Mouse (Mus musculus): Measurements from ENCODE around the gene Vps39. TPM values are rescaled to one million over a fixed set of nuclear protein-coding genes. Genes with fewer than 3 reads are reported as not detected.
A peak's percentile ranks its signal among the peaks of the same experiment; 100 is the strongest.

The Vps39 gene
- 17.4 and 19.2 TPM in 2 replicates for polyA plus RNA-seq (2016; fragmentation: Nextera tagmentation; extraction: Ambion mirVana)

DNA sequence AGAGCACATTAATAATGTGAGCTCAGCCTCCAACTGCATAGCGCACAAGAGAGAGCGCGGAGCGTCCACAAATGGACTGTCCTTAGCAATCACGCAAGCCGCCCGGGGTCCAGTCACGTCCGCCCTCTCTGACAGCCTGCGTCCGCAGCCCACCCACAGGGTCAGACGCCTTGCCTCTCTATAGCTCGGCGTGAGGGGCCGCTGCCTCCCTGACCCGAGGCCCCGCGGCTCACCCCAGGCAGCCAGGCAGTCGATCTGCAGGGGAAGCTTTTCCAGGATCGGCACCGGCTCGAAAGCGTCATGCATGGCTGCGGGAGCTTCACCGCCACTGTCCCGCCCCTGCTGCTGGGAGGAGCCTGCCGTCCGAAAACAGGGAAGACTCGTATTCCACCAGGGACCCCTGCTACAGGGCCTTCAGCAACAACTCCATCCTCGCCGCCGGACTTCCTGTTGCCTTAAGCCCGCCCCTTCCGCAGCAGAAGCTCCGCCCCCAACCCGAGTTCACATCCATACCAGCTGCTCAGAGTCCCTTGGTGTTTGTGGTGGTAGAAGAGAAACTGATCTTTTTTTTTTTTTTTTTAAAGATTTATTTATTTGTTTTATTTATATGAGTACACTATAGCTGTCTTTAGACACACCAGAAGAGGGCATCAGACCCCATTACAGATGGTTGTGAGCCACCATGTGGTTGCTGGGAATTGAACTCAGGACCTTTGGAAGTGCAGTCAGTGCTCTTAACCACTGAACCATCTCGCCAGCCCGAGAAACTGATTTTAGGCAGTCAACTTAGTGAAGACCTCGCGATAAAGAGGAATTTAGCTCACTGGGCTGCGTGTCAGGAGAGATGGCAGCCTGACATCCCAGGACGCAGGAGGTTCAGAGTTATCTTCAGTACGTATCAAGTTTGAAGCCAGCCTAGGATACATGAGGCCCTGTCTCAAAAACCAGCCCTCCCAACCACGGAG lies at the start of gene Vps39:
Gene Vps39 (minus strand): TSS at position 456 of the 965 bp plus-strand sequence.
- WGBS, result 10% methylated on average over 44 of the region's 44 CpGs
- DNase-seq (ENCODE audit: low spot score), result peak; percentile 95
- H3K9me3 ChIP-seq, result no peaks in the 10 kb centered on the region
- H3K36me3 ChIP-seq, result peaks cover 47% of the 10 kb centered on the region
- H3K27me3 ChIP-seq (ENCODE audit: insufficient read depth, poor library complexity, severe bottlenecking), result no peaks in the 10 kb centered on the region
- peak within 1 kb of the TSS; percentile 91 for H3K27ac ChIP-seq
- peaks cover 16% of the 10 kb centered on the region for H3K4me1 ChIP-seq
- peak within 1 kb of the TSS; percentile 96 for H3K4me3 ChIP-seq

DNA sequence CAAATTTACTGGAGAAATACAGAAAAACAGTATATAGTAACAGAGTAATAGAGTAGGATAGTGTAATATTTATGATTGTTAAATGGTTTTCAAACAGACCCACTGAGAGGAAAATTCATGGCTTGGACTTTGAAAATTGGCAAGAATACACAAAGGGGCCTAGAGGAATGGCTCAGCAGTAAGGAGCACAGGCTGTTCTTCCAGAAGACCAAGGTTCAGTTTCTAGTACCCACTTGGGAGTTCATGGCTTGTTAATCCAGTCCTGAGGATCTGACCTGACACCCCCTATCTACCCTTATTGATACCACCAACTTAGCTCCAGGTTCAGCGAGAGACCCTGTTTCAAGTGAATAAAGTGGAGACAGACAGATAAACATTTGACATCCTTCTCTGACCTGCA lies 45.0 kb upstream of the Vps39 start:
- WGBS, result 83% methylated on average over 1 of the region's 1 CpGs
- no peak overlapping the region for H3K4me3 ChIP-seq
- peaks cover 5% of the 10 kb centered on the region; the same call in 1 of the 2 replicates for H3K4me1 ChIP-seq
- DNase-seq (ENCODE audit: low spot score), result no peak
- H3K27ac ChIP-seq, result no peak overlapping the region
- H3K27me3 ChIP-seq (ENCODE audit: insufficient read depth, poor library complexity, severe bottlenecking), result no peaks in the 10 kb centered on the region
- peaks cover 45% of the 10 kb centered on the region for H3K36me3 ChIP-seq
- no peaks in the 10 kb centered on the region for H3K9me3 ChIP-seq

DNA sequence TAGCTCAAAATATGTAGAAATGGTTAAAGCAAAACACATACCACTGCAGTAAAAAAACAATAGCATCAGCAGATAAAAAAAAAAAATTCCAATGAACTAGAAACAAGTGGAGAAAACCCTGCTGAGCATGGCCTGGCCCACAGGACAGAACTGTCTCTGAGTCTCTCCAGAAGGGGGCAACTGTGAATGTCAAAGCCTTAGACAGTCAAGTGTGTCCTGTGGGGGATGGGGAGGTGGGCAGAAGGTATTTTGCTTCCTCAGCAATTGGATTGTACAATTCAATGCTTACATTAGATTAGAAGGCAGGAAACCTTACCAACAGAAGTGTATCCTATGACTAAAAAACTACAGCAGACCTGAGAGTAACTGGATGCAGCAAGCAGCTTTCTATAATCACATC lies 39.5 kb upstream of the Vps39 start:
- no peak for DNase-seq (ENCODE audit: low spot score)
- Histone ChIP-seq H3K4me1 (no peaks in the 10 kb centered on the region), H3K36me3 (peaks cover 78% of the 10 kb centered on the region), H3K4me3 (no peak overlapping the region), H3K27ac (no peak overlapping the region), H3K27me3 (ENCODE audit: insufficient read depth, poor library complexity, severe bottlenecking) (no peaks in the 10 kb centered on the region), H3K9me3 (no peaks in the 10 kb centered on the region)

- Histone ChIP-seq H3K27ac (no peak overlapping the region), H3K27me3 (ENCODE audit: insufficient read depth, poor library complexity, severe bottlenecking) (no peaks in the 10 kb centered on the region), H3K4me3 (no peak overlapping the region), H3K36me3 (peaks cover 69% of the 10 kb centered on the region), H3K9me3 (no peaks in the 10 kb centered on the region), H3K4me1 (no peaks in the 10 kb centered on the region)
- no peak for DNase-seq (ENCODE audit: low spot score)
- WGBS, result 87% methylated on average over 1 of the region's 1 CpGs
These were observed 38.0 kb upstream of the Vps39 start for GRCm38 (mm10) chr2:120390934-120391333.

DNA sequence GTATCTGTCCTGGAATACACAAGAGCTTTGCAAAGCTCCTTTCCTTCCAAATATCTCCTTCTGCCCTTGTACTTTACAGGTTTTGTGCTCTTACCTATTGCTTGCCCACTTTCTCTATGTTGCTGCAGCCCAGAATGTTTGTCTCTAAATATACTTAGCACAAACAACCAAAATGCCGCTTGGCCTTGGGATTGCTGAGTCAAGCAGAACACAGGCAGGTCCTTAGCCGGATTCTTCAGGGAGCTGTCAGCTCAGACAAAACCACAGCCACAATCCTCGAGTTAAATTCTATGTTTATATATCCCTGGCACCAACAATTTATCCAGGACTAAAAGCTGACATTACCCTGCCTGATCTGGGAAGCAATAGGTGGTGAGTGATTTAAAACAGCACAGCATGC lies 36.4 kb upstream of the Vps39 start:
- Histone ChIP-seq H3K36me3 (peaks cover 69% of the 10 kb centered on the region), H3K27me3 (ENCODE audit: insufficient read depth, poor library complexity, severe bottlenecking) (no peaks in the 10 kb centered on the region), H3K27ac (no peak overlapping the region), H3K4me3 (no peak overlapping the region), H3K9me3 (no peaks in the 10 kb centered on the region), H3K4me1 (no peaks in the 10 kb centered on the region)
- WGBS, result 74% methylated on average over 3 of the region's 3 CpGs
- no peak for DNase-seq (ENCODE audit: low spot score)

DNA sequence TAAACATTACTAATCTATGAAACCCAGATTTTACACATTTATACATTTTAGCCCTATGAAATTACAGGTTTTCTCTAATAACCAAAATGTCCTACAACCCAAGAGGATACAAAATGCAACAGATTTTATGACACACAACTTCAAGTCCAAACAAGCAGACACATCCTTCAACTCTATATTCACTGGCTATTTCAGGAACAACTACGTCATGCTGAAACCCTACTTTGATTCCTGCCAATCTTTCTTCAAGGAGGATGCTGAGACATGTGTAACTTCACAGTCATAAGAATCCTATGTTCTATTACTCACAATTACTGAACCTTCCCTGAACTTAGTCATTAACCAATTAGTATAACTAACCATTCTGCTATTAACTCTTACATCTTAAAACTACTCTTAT lies 34.4 kb upstream of the Vps39 start:
- 84% methylated on average over 1 of the region's 1 CpGs for WGBS
- Histone ChIP-seq H3K27me3 (ENCODE audit: insufficient read depth, poor library complexity, severe bottlenecking) (no peaks in the 10 kb centered on the region), H3K4me3 (no peak overlapping the region), H3K36me3 (peaks cover 70% of the 10 kb centered on the region), H3K27ac (no peak overlapping the region), H3K9me3 (no peaks in the 10 kb centered on the region), H3K4me1 (no peaks in the 10 kb centered on the region)
- DNase-seq (ENCODE audit: low spot score), result no peak

- Histone ChIP-seq H3K36me3 (peaks cover 76% of the 10 kb centered on the region), H3K27ac (no peak overlapping the region), H3K4me1 (no peaks in the 10 kb centered on the region), H3K27me3 (ENCODE audit: insufficient read depth, poor library complexity, severe bottlenecking) (no peaks in the 10 kb centered on the region), H3K4me3 (no peak overlapping the region), H3K9me3 (no peaks in the 10 kb centered on the region)
- DNase-seq (ENCODE audit: low spot score), result no peak
- 90% methylated on average over 1 of the region's 1 CpGs for WGBS
These were observed 33.3 kb upstream of the Vps39 start for GRCm38 (mm10) chr2:120386264-120386663.

- no peak for DNase-seq (ENCODE audit: low spot score)
- Histone ChIP-seq H3K4me3 (no peak overlapping the region), H3K36me3 (peaks cover 75% of the 10 kb centered on the region), H3K27ac (no peak overlapping the region), H3K4me1 (no peaks in the 10 kb centered on the region), H3K9me3 (no peaks in the 10 kb centered on the region), H3K27me3 (ENCODE audit: insufficient read depth, poor library complexity, severe bottlenecking) (no peaks in the 10 kb centered on the region)
- 95% methylated on average over 4 of the region's 4 CpGs for WGBS
These were observed 20.9 kb upstream of the Vps39 start for GRCm38 (mm10) chr2:120373858-120374257.

DNA sequence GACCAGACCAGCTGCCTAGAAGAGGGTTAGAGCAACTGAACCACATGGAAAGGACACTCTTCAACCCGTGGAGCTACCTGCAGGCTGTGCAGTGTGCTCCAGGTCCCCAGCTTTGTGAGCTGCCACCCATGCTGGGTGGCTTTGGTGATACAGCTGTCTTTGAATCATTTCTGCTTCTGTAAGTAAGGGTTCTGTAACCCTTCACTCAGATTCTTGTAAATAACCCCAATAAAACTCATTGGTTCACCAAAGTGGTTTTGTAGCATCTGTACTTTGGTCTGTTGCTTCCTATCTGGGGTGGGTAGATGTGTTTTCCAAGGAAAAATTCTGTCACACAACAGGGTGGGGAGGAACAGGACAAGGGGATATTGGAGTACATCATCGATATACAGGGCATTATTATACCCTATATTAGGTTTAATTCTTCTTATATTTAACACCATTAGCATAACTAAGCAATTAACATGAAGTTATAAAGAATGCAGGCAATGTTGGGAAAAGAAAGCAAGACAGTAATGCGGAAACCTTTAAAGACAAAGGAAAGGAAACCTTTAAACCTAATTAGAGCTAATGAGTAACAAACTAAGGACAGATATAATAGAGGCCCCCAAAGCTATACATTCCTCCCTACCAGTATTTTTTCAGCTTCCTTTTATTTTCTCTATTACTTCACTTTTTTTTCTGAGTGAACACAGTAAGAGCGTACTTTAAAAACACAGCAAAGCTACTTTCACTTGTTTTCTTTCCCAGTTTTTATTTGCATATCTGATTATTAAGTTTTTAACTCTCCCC lies 14.7 kb upstream of the Vps39 start:
- no peaks in the 10 kb centered on the region for H3K4me1 ChIP-seq
- no peak overlapping the region for H3K27ac ChIP-seq
- no peaks in the 10 kb centered on the region for H3K27me3 ChIP-seq (ENCODE audit: insufficient read depth, poor library complexity, severe bottlenecking)
- no peak overlapping the region for H3K4me3 ChIP-seq
- H3K9me3 ChIP-seq, result no peaks in the 10 kb centered on the region
- DNase-seq (ENCODE audit: low spot score), result no peak
- 95% methylated on average over 4 of the region's 4 CpGs for WGBS
- peaks cover 80% of the 10 kb centered on the region for H3K36me3 ChIP-seq

- H3K27me3 ChIP-seq (ENCODE audit: insufficient read depth, poor library complexity, severe bottlenecking), result no peaks in the 10 kb centered on the region
- H3K9me3 ChIP-seq, result no peaks in the 10 kb centered on the region
- H3K27ac ChIP-seq, result no peak overlapping the region
- peaks cover 82% of the 10 kb centered on the region for H3K36me3 ChIP-seq
- H3K4me3 ChIP-seq, result no peak overlapping the region
- no peak for DNase-seq (ENCODE audit: low spot score)
- 93% methylated on average over 3 of the region's 3 CpGs for WGBS
- H3K4me1 ChIP-seq, result no peaks in the 10 kb centered on the region
These were observed 13.6 kb upstream of the Vps39 start for GRCm38 (mm10) chr2:120366501-120366900.

DNA sequence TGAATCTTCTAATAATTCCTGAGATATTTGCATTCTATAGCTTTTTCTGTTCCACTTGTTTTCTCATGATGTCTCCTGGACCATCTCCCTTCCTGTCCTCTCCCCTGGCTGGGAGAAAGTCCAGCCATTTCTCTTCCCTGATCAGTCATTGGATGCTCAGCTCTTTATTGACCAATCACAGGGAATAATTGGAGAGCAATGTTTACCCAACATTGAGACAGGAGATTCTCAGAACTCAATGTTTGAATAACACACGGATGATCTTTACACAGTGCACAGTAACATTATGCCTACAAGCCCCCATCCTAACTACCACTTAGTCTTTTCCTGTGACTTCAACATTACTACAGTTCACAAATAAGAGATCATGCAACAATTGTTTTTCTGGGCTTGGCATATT lies 7.5 kb upstream of the Vps39 start:
- DNase-seq (ENCODE audit: low spot score), result no peak
- Histone ChIP-seq H3K4me1 (no peaks in the 10 kb centered on the region), H3K4me3 (no peak overlapping the region), H3K27me3 (ENCODE audit: insufficient read depth, poor library complexity, severe bottlenecking) (no peaks in the 10 kb centered on the region), H3K27ac (no peak overlapping the region), H3K9me3 (no peaks in the 10 kb centered on the region), H3K36me3 (peaks cover 69% of the 10 kb centered on the region)
- 89% methylated on average over 1 of the region's 1 CpGs for WGBS

- no peak overlapping the region for H3K27ac ChIP-seq
- no peak for DNase-seq (ENCODE audit: low spot score)
- no peaks in the 10 kb centered on the region for H3K9me3 ChIP-seq
- WGBS, result 50% methylated on average over 5 of the region's 5 CpGs
- peaks cover 53% of the 10 kb centered on the region for H3K36me3 ChIP-seq
- H3K4me3 ChIP-seq, result no peak overlapping the region
- H3K27me3 ChIP-seq (ENCODE audit: insufficient read depth, poor library complexity, severe bottlenecking), result no peaks in the 10 kb centered on the region
- peaks cover 16% of the 10 kb centered on the region for H3K4me1 ChIP-seq
These were observed 1.6 kb downstream of the Vps39 start for GRCm38 (mm10) chr2:120351321-120351720.

DNA sequence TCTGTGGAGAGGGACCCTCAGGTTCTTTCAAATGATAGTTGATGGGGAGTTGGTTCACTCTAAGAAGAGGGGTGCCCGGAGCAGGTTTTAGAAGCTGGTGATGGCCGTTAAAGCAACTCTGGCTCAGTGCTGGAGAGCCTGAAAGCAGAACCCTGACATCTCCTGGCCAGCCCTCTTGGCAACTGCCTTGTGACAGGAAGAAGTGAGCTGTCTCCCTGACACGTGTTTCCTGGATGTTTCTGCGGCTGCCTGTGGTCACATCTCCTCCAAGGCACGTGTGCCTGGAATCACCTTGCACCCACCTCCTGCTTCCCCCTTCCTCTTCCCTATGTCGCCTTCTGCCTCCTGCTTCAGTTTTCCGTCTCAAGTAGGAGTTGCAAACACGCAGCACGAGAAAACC lies 4.8 kb downstream of the Vps39 start:
- H3K36me3 ChIP-seq, result peaks cover 61% of the 10 kb centered on the region

More for the DNA sequence above, 4.8 kb downstream of the Vps39 start:
- 68% methylated on average over 9 of the region's 9 CpGs for WGBS
- no peaks in the 10 kb centered on the region for H3K9me3 ChIP-seq
- no peak overlapping the region for H3K27ac ChIP-seq
- peaks cover 16% of the 10 kb centered on the region for H3K4me1 ChIP-seq
- no peak for DNase-seq (ENCODE audit: low spot score)
- no peak overlapping the region for H3K4me3 ChIP-seq
- H3K27me3 ChIP-seq (ENCODE audit: insufficient read depth, poor library complexity, severe bottlenecking), result no peaks in the 10 kb centered on the region
